Mouse (Mus musculus) liver, embryonic 15.5 days (tissue): ENCODE results near the gene Olfr923. TPM values are rescaled to one million over a fixed set of nuclear protein-coding genes. Genes with fewer than 3 reads are reported as not detected.
"Not testable (repeated sequence)": the region's sequence is repeated elsewhere in the genome, so short reads cannot be mapped to it uniquely, and the experiment has no call there.

Experiments
- ATAC-seq: fragments of 200-750 bp; cut with Nextera tagmentation; 2 replicates; pipeline ENCODE4 v1.8.0; 2017; ENCODE audit warnings: moderate number of reproducible peaks, mild to moderate bottlenecking, moderate library complexity; ENCODE audit not compliant: insufficient read depth
- H3K27ac ChIP-seq: fragments of 300-500 bp; sonication (generic); replicated peaks from 2 replicates; pipeline ENCODE4 v1.5.1; 2015; ENCODE audit warnings: mild to moderate bottlenecking, inconsistent platforms
- H3K27me3 ChIP-seq: fragments of 300-500 bp; sonication (generic); 2 replicates; pipeline ENCODE4 v1.6.1; 2015; ENCODE audit warnings: mild to moderate bottlenecking, inconsistent platforms
- H3K36me3 ChIP-seq: fragments of 300-500 bp; sonication (generic); replicated peaks from 2 replicates; pipeline ENCODE4 v1.6.1; 2015; ENCODE audit warnings: moderate library complexity, mild to moderate bottlenecking, inconsistent platforms
- H3K4me1 ChIP-seq: fragments of 300-500 bp; sonication (generic); replicated peaks from 2 replicates; pipeline ENCODE4 v1.6.1; 2015; ENCODE audit warnings: inconsistent platforms
- H3K4me2 ChIP-seq: fragments of 300-500 bp; sonication (generic); 2 replicates; pipeline ENCODE4 v1.6.1; 2015; ENCODE audit warnings: moderate library complexity, mild to moderate bottlenecking, inconsistent platforms
- H3K4me3 ChIP-seq: fragments of 300-500 bp; sonication (generic); replicated peaks from 2 replicates; pipeline ENCODE4 v1.5.1; 2015; ENCODE audit warnings: mild to moderate bottlenecking, inconsistent platforms
- H3K9ac ChIP-seq: fragments of 300-500 bp; sonication (generic); 2 replicates; pipeline ENCODE4 v1.6.1; 2015; ENCODE audit warnings: moderate library complexity, mild to moderate bottlenecking, inconsistent platforms
- H3K9me3 ChIP-seq: fragments of 300-500 bp; sonication (generic); replicated peaks from 2 replicates; pipeline ENCODE4 v1.6.1; 2016; ENCODE audit warnings: inconsistent platforms
- WGBS: fragments of 180-500 bp; shearing (Covaris S2); methylation state at CpG from one replicate; pipeline ENCODE4 v1.1.7; 2015; ENCODE audit warnings: mixed read lengths; ENCODE audit not compliant: insufficient replicate concordance; 5-methylcytosine and 5-hydroxymethylcytosine counted together
- polyA plus RNA-seq: library from polyadenylated mRNA; unstranded; fragments of >200 nt; fragmentation: Nextera tagmentation; extraction: Ambion mirVana; gene quantifications from 2 replicates; pipeline ENCODE4 v1.2.1, GENCODE M21; 2015

The Olfr923 gene
- polyA plus RNA-seq = 0.03 TPM in 1 of 2 replicates, not detected in the other

GRCm38 (mm10) chr9:38826245-38826644, at the start of gene Olfr923:
Gene Olfr923, plus strand, starts transcription at chr9:38826545.
- H3K4me3 ChIP-seq = no peak within 1 kb of the TSS

GRCm38 (mm10) chr9:38792689-38793088, 33.7 kb upstream of the Olfr923 start:
- H3K27me3 ChIP-seq = no peaks in the 10 kb centered on the region
- ATAC-seq = no peak
- no peak overlapping the region for H3K9ac ChIP-seq
- no peaks in the 10 kb centered on the region for H3K36me3 ChIP-seq
- H3K4me3 ChIP-seq = no peak overlapping the region
- H3K9me3 ChIP-seq = no peaks in the 10 kb centered on the region
- H3K27ac ChIP-seq = no peak overlapping the region
- H3K4me2 ChIP-seq = no peak overlapping the region
- H3K4me1 ChIP-seq = no peaks in the 10 kb centered on the region
- WGBS = 49% methylated on average over 2 of the region's 2 CpGs

More at GRCm38 (mm10) chr9:38826245-38826644, at the start of gene Olfr923:
- Histone ChIP-seq H3K4me2 (no peak within 1 kb of the TSS), H3K4me1 (no peaks in the 10 kb centered on the region), H3K9me3 (no peaks in the 10 kb centered on the region), H3K36me3 (no peaks in the 10 kb centered on the region), H3K9ac (no peak within 1 kb of the TSS), H3K27ac (no peak within 1 kb of the TSS), H3K27me3 (no peaks in the 10 kb centered on the region)
- WGBS = 64% methylated on average over 1 of the region's 1 CpGs
- no peak for ATAC-seq

- Histone ChIP-seq H3K9me3 (no peaks in the 10 kb centered on the region), H3K27ac (no peak overlapping the region), H3K36me3 (no peaks in the 10 kb centered on the region), H3K9ac (no peak overlapping the region), H3K4me1 (no peaks in the 10 kb centered on the region), H3K4me2 (no peak overlapping the region), H3K27me3 (no peaks in the 10 kb centered on the region), H3K4me3 (no peak overlapping the region)
- ATAC-seq = no peak
Measured at GRCm38 (mm10) chr9:38805696-38806095, 20.6 kb upstream of the Olfr923 start.

GRCm38 (mm10) chr9:38814314-38814713, 12.0 kb upstream of the Olfr923 start, which contains the start of gene Olfr922:
Gene Olfr922, plus strand, starts transcription at chr9:38814614.
- 39% methylated on average over 2 of the region's 2 CpGs for WGBS
- Histone ChIP-seq H3K9me3 (no peaks in the 10 kb centered on the region), H3K36me3 (no peaks in the 10 kb centered on the region), H3K4me1 (no peaks in the 10 kb centered on the region), H3K9ac (no peak within 1 kb of the TSS), H3K27ac (no peak within 1 kb of the TSS), H3K4me2 (no peak within 1 kb of the TSS), H3K27me3 (no peaks in the 10 kb centered on the region), H3K4me3 (no peak within 1 kb of the TSS)
- ATAC-seq = no peak

GRCm38 (mm10) chr9:38815458-38815986, 10.8 kb upstream of the Olfr923 start:
- WGBS = 65% methylated on average over 1 of the region's 1 CpGs
- no peak overlapping the region for H3K4me2 ChIP-seq
- H3K4me1 ChIP-seq = no peaks in the 10 kb centered on the region
- no peak overlapping the region for H3K9ac ChIP-seq
- H3K27ac ChIP-seq = no peak overlapping the region
- no peak overlapping the region for H3K4me3 ChIP-seq
- H3K9me3 ChIP-seq = no peaks in the 10 kb centered on the region
- no peaks in the 10 kb centered on the region for H3K27me3 ChIP-seq
- H3K36me3 ChIP-seq = no peaks in the 10 kb centered on the region
- ATAC-seq = no peak

- no peak overlapping the region for H3K9ac ChIP-seq
- H3K4me1 ChIP-seq = no peaks in the 10 kb centered on the region
- no peak overlapping the region for H3K4me2 ChIP-seq
- ATAC-seq = no peak
- H3K27me3 ChIP-seq = no peaks in the 10 kb centered on the region
- H3K36me3 ChIP-seq = no peaks in the 10 kb centered on the region
- no peak overlapping the region for H3K27ac ChIP-seq
- 63% methylated on average over 2 of the region's 2 CpGs for WGBS
- no peaks in the 10 kb centered on the region for H3K9me3 ChIP-seq
- no peak overlapping the region for H3K4me3 ChIP-seq
Measured at GRCm38 (mm10) chr9:38833027-38833426, 6.7 kb downstream of the Olfr923 start.

GRCm38 (mm10) chr9:38844149-38844548, 17.8 kb downstream of the Olfr923 start, which contains the start of gene Olfr924:
Gene Olfr924, plus strand, starts transcription at chr9:38844449.
- H3K4me1 ChIP-seq = no peaks in the 10 kb centered on the region
- no peaks in the 10 kb centered on the region for H3K9me3 ChIP-seq
- 44% methylated on average over 1 of the region's 1 CpGs for WGBS
- no peaks in the 10 kb centered on the region for H3K27me3 ChIP-seq
- H3K9ac ChIP-seq = no peak within 1 kb of the TSS
- ATAC-seq = no peak
- no peak within 1 kb of the TSS for H3K27ac ChIP-seq
- no peaks in the 10 kb centered on the region for H3K36me3 ChIP-seq
- no peak within 1 kb of the TSS for H3K4me2 ChIP-seq
- H3K4me3 ChIP-seq = no peak within 1 kb of the TSS

GRCm38 (mm10) chr9:38854760-38855159, 28.4 kb downstream of the Olfr923 start, which contains the start of gene Olfr26:
Gene Olfr26, plus strand, starts transcription at chr9:38855060.
- Histone ChIP-seq H3K4me1 (no peaks in the 10 kb centered on the region), H3K36me3 (no peaks in the 10 kb centered on the region), H3K27me3 (no peaks in the 10 kb centered on the region), H3K4me3 (no peak within 1 kb of the TSS), H3K9ac (no peak within 1 kb of the TSS), H3K4me2 (no peak within 1 kb of the TSS), H3K27ac (no peak within 1 kb of the TSS), H3K9me3 (no peaks in the 10 kb centered on the region)
- no peak for ATAC-seq

- not testable (repeated sequence) for H3K27me3 ChIP-seq, H3K9me3 ChIP-seq, H3K36me3 ChIP-seq, ATAC-seq, H3K9ac ChIP-seq, H3K4me3 ChIP-seq, H3K27ac ChIP-seq, H3K4me2 ChIP-seq, H3K4me1 ChIP-seq
- WGBS = 44% methylated on average over 2 of the region's 2 CpGs
Measured at GRCm38 (mm10) chr9:38874880-38875279, 48.5 kb downstream of the Olfr923 start.

- no peaks in the 10 kb centered on the region for H3K27me3 ChIP-seq
- no peaks in the 10 kb centered on the region for H3K4me1 ChIP-seq
- 46% methylated on average over 2 of the region's 2 CpGs for WGBS
- no peak within 1 kb of the TSS for H3K4me3 ChIP-seq
- no peak for ATAC-seq
- H3K27ac ChIP-seq = no peak within 1 kb of the TSS
- H3K4me2 ChIP-seq = no peak within 1 kb of the TSS
- no peak within 1 kb of the TSS for H3K9ac ChIP-seq
- no peaks in the 10 kb centered on the region for H3K36me3 ChIP-seq
- H3K9me3 ChIP-seq = no peaks in the 10 kb centered on the region
Measured at GRCm38 (mm10) chr9:38876826-38877225, 50.5 kb downstream of the Olfr923 start, which contains the start of gene Olfr926. Gene Olfr926, plus strand, starts transcription at chr9:38877126.
